Mouse (Mus musculus) left cerebral cortex, postnatal 4 days (tissue): ENCODE measurements around the gene Aff3. TPM values are rescaled to one million over a fixed set of nuclear protein-coding genes. Genes with fewer than 3 reads are reported as not detected.

Experiments
- DNase-seq: peaks from one replicate; pipeline ENCODE4 v3.0.0-alpha.2; 2022
- intact Hi-C: fragments of 180-260 bp; cut with DNase I; formaldehyde crosslinking; loops from one replicate; pipeline ENCODE4 v1.15.1; 2025
- total RNA-seq, 2 experiments: library from RNA; stranded (reverse); gene quantifications; 2 replicates each; pipeline ENCODE4 v1.2.3; 2021

The Aff3 gene
- total RNA-seq, 2 experiments from 2014 or later = 159 to 167 TPM

DNA sequence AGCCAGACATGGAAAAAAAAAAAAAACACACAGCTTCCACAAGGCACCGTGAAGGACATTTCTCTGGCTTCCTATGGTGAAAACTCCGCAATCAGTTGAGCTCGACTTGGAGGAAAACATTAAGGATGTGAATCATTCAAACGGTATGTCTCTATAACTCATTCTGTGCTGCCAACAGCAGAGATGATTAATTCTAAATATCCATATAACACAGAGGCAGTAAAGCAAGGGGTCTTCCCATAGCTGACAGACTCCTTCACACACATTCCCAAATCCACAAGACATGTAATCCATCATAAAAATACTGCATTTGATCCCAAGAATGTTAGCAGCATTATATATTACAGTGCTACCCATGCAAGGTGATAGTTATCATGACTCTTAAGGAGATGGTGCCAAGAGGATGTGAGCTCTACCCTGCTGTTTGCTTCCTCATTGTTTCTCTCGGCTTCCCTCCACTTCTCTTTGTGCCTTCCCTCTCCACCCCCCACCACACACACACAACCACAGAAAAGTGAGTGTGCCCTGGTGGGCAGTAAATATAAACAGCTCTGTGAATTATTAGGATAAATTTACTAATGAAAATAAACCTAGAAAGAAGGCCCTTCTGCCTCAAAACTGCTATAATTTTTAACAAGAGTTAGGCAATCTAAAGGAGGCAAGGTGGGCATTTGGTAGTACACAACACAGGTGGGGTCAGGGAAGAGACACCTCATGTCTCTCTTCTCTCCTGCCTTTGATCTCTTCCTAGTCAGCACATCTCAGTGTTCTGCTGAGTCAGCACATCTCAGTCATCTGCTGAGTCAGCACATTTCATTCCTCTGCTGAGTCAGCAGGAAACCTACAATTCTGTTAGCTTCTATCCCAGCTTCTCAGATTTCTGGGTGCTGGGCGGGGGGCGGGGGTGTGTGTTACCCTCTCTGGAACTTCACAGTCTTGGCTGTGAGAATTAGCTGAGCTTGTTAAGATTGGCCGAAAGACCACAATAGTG, 115.8 kb downstream of the Aff3 start:
- intact Hi-C loops = no loop called here

DNA sequence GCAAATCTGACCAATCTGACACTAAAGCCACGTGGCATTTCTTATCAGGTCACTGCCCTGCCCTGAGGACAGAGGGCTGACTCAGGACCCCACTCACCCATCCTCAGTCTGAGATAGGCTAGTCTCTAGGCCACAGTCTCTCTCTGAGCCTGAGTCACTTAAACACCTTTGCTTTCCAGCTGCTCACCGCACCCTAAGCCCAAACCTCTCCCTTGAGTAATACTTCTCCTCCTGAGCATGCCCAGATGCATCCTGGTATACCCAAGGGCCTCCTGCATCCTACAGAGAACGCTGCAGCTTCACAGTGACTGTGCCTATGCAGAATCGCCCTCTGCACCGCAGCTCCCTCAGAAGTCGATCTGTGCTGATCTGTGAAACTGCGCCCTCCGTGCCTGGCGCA, 117.1 kb downstream of the Aff3 start:
- intact Hi-C loops = no loop called here
- no peak for DNase-seq

More for the DNA sequence above, 115.8 kb downstream of the Aff3 start:
- no peak for DNase-seq

DNA sequence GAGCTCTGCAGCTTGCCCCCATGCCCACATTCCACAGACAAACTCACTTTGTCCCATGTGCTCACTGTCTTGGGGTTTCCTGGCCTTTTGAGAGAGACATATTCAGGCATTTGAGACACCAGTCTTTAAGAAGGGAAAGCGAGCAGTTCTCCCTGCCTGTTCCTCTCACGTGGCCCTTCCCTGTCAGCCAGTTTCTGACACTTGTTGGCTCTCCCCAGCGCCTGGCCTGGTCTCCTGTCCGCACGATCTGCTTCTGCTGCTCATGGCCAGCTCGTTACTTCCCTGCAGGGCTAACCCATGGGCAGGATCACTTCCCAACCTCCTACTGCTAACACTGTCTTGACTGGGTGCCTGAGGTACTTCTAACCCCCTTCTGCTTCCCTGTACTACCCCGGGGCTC, 118.1 kb downstream of the Aff3 start:
- intact Hi-C loops = no loop called here
- DNase-seq = peak; percentile 54

DNA sequence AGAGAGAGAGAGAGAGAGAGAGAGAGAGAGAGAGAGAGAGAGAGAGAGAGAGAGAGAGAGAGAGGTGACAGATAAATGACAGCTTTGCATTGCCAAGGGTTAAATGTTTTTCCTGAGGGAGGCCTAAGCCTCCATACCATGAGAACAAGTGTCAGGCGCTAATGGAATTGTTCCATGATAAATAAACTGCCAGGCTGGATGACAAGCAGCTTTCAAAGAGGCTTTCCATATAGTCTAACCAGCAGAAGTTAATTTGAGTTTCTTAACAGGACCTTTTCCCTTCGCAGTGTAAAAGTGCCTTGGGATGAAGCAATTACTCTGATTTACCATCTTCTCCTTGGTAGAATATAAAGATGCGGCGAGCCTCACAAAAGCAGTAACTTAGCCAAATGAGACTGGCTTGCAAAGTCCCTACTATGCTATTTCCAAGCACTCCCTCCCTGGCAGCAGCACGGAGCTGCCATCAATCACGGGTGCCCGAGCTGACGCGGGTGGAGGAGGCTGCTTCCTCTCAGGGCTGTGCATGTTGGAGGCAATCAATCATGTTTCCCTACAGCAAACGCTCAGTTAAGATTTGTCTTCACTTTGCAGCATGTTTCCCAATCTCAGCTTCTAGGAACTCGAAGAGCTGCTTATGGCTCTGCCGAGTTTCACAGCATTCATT, 119.3 kb downstream of the Aff3 start:
- intact Hi-C loops = no loop called here
- DNase-seq = no peak

- DNase-seq = no peak
- intact Hi-C loops = no loop called here
Measured at GRCm38 (mm10) chr1:38544501-38544900, 120.3 kb downstream of the Aff3 start.

GRCm38 (mm10) chr1:38541536-38541935, 123.2 kb downstream of the Aff3 start:
- intact Hi-C loops = no loop called here
- DNase-seq = peak; percentile 76

DNA sequence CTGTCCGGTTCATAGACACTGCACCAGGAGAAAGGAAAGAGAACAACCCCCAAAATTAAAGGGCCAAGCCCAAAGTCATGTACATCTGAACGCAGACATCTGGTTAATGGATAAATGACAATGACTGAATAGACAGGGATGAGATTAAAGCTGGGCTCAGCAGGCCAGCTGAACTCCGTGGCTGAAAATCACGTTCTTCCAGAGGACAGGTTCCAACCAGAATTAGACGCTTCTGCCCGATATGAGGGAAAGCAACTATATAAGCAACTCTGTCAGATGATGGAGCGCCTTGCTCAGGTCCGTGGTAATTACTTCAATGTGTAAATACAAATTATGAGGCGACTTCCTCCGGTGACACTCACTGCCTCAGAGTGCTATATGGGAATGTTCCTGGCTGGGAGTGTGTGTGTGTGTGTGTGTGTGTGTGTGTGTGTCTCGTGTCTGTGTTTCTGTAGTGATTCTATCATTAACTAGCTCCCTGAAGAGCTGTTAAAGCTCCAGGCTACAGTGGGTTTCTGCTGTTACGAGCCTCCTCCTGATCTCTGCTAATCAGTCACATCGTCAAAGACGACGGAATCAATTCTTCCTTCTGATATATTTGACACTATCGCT, 127.7 kb downstream of the Aff3 start:
- intact Hi-C loops = no loop called here

GRCm38 (mm10) chr1:38532581-38532980, 132.2 kb downstream of the Aff3 start:
- DNase-seq = no peak
- intact Hi-C loops = no loop called here

More for the DNA sequence above, 127.7 kb downstream of the Aff3 start:
- DNase-seq = no peak

DNA sequence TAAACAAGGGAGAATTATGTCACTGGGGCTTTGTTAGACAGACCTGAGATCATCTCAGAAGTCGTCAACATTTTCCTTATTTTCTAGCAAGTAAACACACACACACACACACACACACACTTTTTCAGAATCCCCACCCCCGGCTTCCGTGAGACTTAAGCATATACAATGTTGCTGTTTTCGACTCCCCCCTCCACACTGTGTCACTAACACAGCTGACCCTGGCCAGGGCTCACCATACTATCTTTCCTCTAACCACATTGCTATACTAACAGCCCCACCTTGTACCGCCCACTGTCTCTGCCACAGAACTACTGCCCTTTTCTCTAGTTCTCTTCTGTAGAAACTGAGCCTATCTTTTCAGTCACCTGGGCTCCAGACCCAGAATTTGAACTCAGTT, 136.1 kb downstream of the Aff3 start:
- intact Hi-C loops = no loop called here
- no peak for DNase-seq

DNA sequence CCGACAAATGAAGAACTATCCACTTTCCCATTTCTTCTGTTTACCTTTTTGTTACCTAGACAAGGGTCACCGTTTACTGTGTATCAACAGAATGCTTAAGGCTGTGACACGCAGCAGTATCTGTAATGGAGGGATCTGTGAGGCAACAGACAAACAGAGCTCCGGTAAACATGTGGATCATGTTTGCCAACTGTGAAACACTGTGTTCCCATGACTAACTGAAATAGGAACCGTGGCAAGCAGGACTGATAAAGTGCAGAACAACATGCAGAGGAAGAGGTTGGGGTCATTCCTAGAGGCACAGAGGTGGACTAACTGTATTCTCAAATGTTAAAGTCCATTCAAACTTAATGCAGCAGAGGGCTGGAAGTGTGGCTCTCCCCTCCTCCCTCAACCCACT, 138.2 kb downstream of the Aff3 start:
- DNase-seq = no peak
- intact Hi-C loops = no loop called here

DNA sequence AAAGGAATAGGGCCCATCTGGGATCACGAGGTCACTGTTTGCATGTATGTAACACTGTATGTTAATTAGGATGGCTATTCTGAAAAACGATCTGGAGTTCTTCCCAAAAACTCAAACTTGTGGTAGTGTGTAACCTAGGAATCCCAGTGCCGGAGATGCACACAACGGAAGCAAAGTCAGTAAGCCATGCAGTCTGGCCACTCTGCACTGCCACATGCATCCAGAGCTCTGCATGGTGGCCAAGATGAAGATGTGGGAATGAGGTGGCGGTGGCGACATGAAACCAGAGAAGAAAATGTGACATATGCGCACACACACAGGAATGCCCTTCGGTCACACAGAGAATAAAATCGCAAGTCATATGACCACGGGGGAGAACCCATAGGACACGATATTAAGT, 143.1 kb downstream of the Aff3 start:
- intact Hi-C loops = no loop called here
- DNase-seq = no peak

- intact Hi-C loops = no loop called here
- DNase-seq = no peak
Measured at GRCm38 (mm10) chr1:38516225-38516624, 148.5 kb downstream of the Aff3 start.

- no peak for DNase-seq
- intact Hi-C loops = no loop called here
Measured at GRCm38 (mm10) chr1:38514634-38515011, 150.1 kb downstream of the Aff3 start.

GRCm38 (mm10) chr1:38513970-38514633, 150.7 kb downstream of the Aff3 start:
- intact Hi-C loops = no loop called here
- no peak for DNase-seq

GRCm38 (mm10) chr1:38512258-38513081, 152.3 kb downstream of the Aff3 start:
- intact Hi-C loops = no loop called here
- no peak for DNase-seq

DNA sequence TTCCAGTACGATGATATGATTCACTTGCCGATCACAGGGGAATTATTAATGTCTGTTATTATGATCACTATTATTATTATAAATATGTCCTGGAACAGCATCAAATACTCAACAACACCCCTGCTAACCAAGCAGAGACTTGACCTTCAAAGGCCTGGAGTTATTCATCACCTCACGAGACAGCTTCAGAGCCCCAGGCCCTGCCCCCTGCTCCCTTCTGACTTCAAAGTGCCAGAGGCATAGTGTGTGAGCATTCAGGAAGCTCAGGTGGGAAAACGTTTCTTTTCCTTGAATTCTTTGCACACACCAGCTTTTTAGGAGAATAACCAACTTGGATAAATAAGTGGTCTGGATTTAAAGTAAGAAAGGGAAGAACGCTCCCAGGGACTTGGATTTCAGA, 153.7 kb downstream of the Aff3 start:
- intact Hi-C loops = no loop called here
- DNase-seq = no peak

DNA sequence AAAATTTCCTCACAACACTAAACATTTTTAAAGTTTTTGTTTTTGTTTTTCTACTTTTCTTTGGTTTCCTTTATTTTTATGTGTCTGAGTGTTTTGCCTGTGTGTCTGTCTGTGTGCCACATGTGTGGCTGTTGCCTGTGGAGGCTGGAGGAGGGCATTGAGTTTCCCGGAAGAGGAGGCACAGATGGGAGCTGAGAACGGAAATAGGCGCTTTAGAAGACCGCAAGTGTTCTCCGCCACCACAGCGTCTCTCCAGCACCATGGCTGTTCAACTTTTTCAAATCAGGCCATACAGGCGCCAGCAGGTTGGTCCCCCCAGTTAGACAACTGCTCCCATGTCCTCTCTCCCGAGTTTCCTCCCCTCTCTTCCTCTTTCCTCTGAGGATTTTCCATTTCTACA, 155.5 kb downstream of the Aff3 start:
- DNase-seq = no peak
- intact Hi-C loops = no loop called here

- no peak for DNase-seq
- intact Hi-C loops = no loop called here
Measured at GRCm38 (mm10) chr1:38507636-38508179, 157.0 kb downstream of the Aff3 start.

DNA sequence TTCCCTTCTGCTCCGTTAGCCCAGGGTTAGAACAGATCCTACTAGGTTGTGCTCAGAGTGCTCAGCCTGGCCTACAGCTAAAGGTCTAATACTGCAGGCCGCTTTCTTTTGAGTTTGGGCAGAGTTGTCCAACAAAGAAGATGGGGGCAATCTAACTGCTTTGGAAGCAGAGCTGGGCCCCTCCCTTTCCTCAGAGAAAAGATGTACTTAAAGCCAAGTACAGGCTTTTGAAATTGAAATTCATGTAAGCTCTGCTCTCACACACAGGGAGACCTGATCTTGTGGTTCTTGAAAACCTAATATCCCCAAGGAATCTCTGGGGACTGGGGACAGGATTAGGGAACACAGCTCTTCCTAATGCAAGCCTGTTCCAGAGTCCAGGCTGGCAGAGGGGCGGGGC, 158.4 kb downstream of the Aff3 start:
- intact Hi-C loops = no loop called here
- DNase-seq = no peak
